Mouse (Mus musculus): ENCODE measurements around the gene Olfr209.
"Not testable (repeated sequence)": the region's sequence is repeated elsewhere in the genome, so short reads cannot be mapped to it uniquely, and the experiment has no call there.

Olfr209 gene

GRCm38 (mm10) chr16:59363893-59364292 lies at the start of gene Olfr209:
TSS of gene Olfr209 (minus strand) at chr16:59363993.
- no peak for DNase-seq

GRCm38 (mm10) chr16:59413475-59413874 lies 49.7 kb upstream of the Olfr209 start:
- DNase-seq: no peak

GRCm38 (mm10) chr16:59409800-59410199 lies 46.0 kb upstream of the Olfr209 start:
- DNase-seq: no peak

- DNase-seq: no peak
Observed at GRCm38 (mm10) chr16:59409341-59409748, 45.6 kb upstream of the Olfr209 start.

GRCm38 (mm10) chr16:59407032-59407431 lies 43.2 kb upstream of the Olfr209 start, which contains the start of gene Gabrr3:
TSS of gene Gabrr3 (plus strand) at chr16:59407332.
- no peak for DNase-seq

- no peak for DNase-seq
Observed at GRCm38 (mm10) chr16:59404798-59405197, 41.0 kb upstream of the Olfr209 start.

- DNase-seq: peak; percentile 18
Observed at GRCm38 (mm10) chr16:59403684-59404083, 39.9 kb upstream of the Olfr209 start.

- DNase-seq: no peak
Observed at GRCm38 (mm10) chr16:59401985-59402384, 38.2 kb upstream of the Olfr209 start.

- DNase-seq: no peak
Observed at GRCm38 (mm10) chr16:59401102-59401501, 37.3 kb upstream of the Olfr209 start.

- DNase-seq: peak; percentile 60
Observed at GRCm38 (mm10) chr16:59393300-59393699, 29.5 kb upstream of the Olfr209 start.

- no peak for DNase-seq
Observed at GRCm38 (mm10) chr16:59349146-59349545, 14.6 kb downstream of the Olfr209 start, which contains the start of gene Olfr206. TSS of gene Olfr206 (minus strand) at chr16:59349246.

- no peak for DNase-seq
Observed at GRCm38 (mm10) chr16:59331038-59331437, 32.8 kb downstream of the Olfr209 start, which contains the start of gene Olfr205. TSS of gene Olfr205 (minus strand) at chr16:59331138.

- not testable (repeated sequence) for DNase-seq
Observed at GRCm38 (mm10) chr16:59323262-59323661, 40.5 kb downstream of the Olfr209 start.

- no peak for DNase-seq
Observed at GRCm38 (mm10) chr16:59318148-59318547, 45.6 kb downstream of the Olfr209 start, which contains the start of gene Olfr204. TSS of gene Olfr204 (minus strand) at chr16:59318248.
